Mouse (Mus musculus) fat pad, adult 2 months (tissue): Measurements from ENCODE around the gene Prokr2.
A peak's percentile ranks its signal among the peaks of the same experiment; 100 is the strongest.
"Not testable (repeated sequence)": the region's sequence is repeated elsewhere in the genome, so short reads cannot be mapped to it uniquely, and the experiment has no call there.

Experiments used
- DNase-seq: peaks from one replicate; pipeline ENCODE4 v3.0.0-alpha.2; 2011; ENCODE audit warnings: low read depth, low spot score; ENCODE audit errors: extremely low read depth

Prokr2 gene

GRCm38 (mm10) chr2:132341293-132341692 is 44.0 kb downstream of the Prokr2 start:
- no peak for DNase-seq

- DNase-seq = no peak
Observed at GRCm38 (mm10) chr2:132340350-132340749, 44.9 kb downstream of the Prokr2 start.

DNA sequence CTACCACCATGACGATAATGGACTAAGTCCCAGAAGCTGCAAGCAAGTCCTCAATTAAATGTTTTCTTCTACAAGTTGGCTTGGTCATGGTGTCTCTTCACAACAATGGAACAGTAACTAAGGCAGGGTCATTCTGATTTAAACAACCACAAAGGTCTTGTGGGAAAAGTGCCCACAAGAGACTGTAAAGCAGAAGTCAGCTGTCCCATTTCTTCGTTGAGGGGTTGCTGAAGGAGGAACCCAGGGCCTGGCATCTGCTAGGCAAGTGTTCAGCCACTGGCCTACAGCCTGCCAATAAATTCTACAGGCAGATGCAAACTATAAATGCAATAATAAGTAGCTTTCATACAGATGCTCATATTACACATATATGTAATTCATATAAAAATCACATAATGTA is 48.0 kb downstream of the Prokr2 start:
- no peak for DNase-seq

DNA sequence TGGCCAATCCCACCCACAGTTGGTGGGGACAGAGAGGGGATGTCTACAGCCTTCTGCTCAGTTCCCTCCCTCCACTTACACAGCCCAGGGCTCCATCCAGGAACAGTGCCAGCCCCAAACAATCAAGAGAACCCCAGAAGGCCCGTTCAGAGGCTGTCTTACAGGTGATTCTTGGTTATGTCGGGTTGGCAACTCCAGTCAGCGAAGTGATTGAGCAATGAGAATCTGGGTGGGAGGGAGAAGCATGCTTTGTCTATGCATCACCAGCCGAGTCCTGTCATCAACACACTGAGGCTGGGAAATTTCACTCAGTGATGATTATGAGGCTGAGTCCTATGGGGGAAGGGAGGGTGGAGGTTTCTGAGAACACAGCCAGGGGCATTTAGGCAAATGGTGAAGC is 61.7 kb downstream of the Prokr2 start:
- DNase-seq = peak; percentile 10

- DNase-seq = no peak
Observed at GRCm38 (mm10) chr2:132320516-132320915, 64.7 kb downstream of the Prokr2 start.

DNA sequence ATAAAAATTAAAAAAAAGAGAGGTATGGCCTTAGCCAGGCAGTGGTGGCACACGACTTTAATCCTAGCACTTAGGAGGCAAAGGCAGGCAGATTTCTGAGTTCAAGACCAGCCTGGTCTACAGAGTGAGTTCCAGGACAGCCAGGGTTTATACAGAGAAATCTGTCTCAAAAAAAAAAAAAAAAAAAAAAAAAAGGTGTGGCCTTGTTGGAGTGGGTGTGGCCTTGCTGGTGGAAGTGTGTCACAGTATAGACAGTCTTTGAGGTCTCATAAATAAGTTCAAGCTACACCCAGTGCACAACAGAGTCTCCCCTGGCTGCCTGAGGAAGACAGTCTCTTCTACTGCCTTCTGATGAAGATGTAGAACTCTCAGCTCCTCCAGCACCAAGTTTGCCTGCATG is 68.1 kb downstream of the Prokr2 start:
- no peak for DNase-seq

- DNase-seq = no peak
Observed at GRCm38 (mm10) chr2:132316041-132316808, 69.0 kb downstream of the Prokr2 start.

DNA sequence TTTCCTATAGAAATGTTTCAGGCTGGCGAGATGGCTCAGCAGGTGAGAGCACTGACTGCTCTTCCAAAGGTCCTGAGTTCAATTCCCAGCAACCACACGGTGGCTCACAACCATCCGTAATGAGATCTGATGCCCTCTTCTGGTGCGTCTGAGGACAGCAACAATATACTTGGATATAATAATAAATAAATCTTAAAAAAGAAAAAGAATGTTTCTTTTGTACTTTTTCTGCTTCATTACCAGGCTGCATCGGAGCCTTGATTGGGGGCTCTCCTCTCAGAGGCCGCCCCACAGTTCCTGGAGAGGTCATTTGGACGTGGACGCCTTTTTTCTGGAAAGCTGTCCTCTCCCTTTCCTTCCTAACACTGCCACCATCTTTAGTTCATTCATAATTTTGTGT is 71.2 kb downstream of the Prokr2 start:
- not testable (repeated sequence) for DNase-seq

- no peak for DNase-seq
Observed at GRCm38 (mm10) chr2:132313568-132313967, 71.7 kb downstream of the Prokr2 start.

DNA sequence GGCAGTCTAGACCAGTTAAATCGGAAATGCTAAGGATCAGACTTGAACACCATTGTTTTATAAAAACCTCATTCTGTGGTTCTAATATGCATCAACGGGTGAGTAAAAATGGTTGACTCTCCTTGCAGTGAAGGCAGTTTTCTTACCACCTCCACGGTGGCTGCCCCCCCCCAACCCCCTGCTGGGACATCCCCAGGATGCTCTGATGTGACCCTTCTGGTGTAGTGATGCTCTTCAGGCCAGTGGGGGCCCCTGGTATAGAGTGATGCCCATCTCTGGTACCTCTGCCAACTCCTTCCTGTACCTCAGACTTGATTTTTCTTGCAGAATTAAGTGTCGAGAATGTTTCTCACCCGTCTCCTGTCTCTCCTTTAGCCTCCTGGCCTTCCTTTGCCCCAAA is 72.6 kb downstream of the Prokr2 start:
- no peak for DNase-seq

- no peak for DNase-seq
Observed at GRCm38 (mm10) chr2:132309398-132309930, 75.8 kb downstream of the Prokr2 start.

- DNase-seq = no peak
Observed at GRCm38 (mm10) chr2:132308829-132309228, 76.4 kb downstream of the Prokr2 start.

GRCm38 (mm10) chr2:132307213-132307843 is 77.9 kb downstream of the Prokr2 start:
- DNase-seq = no peak

GRCm38 (mm10) chr2:132305988-132306387 is 79.3 kb downstream of the Prokr2 start:
- no peak for DNase-seq

GRCm38 (mm10) chr2:132305165-132305564 is 80.1 kb downstream of the Prokr2 start:
- DNase-seq = no peak

DNA sequence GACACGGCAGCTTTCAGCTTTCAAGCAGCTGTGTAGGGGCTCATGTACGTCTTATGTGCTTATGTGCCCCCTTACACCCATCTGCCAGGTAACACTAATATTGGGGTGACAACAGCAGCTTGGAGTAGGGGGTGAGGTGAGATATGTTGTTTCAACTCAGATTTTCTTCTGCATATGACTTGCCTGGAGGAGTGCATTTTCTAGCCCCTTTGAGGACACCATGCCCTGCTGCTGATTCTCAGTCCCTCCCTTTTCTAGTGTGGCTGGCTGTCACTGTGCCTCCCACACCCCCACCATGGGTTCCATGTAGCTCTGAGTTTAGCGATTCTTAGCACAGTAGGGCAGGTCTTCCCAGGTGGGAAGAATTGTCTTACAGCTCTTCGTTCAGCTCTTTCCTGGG is 83.8 kb downstream of the Prokr2 start:
- DNase-seq = no peak

- DNase-seq = no peak
Observed at GRCm38 (mm10) chr2:132298250-132298649, 87.0 kb downstream of the Prokr2 start.

DNA sequence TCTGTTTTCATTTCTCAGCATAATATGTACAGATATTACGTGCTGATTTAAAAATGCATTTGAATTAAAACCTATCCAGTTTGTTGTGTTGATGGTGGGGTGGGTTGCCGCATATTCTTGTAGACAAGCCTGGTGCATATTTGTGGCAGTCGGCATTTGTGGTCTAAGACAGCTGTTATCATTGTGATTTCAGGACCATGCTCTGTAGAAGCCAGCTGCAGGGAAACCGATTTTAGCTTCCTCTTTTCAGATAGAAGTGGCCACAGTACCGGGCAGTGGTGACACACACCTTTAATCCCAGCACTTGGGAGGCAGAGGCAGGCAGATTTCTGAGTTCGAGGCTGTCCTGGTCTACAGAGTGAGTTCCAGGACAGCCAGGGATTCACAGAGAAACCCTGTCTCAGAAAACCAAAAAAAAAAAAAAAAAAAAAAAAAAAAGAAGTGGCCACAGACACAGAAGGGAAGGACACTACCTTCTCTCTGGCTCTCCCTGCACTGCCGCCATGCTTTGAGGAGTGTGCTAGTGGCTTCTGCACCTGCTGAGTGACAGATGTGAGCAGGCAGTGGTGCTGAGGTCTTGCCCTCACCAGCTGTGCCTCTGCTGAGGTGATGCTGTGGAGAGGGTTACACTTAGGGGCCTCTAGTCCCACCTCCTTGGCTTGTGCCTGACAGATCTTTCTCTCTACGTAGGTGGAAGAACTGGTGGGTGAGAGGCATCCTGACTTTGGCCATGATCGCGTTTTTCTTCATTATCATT is 91.4 kb downstream of the Prokr2 start:
- DNase-seq = no peak

GRCm38 (mm10) chr2:132292083-132292482 is 93.2 kb downstream of the Prokr2 start:
- no peak for DNase-seq

DNA sequence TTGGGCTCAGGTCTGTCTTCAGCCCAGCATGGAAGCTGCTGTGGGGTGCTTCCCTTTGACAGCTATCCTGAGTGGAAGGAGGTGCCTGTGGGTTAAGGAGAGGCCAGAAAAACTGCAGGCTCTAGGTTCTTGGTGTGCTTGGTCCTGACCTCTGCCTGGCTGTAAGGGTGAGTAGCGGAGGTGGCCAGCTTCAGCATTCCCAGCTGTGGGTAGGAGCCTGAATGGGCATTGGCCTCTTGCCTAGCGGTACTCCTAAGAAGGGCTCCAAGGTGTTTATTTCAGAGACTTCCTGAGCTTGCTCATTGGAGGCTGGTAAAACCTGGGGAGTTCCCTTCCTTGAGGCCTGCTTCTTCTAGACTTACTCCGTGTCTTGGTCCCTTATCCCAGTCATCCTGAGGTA is 94.0 kb downstream of the Prokr2 start:
- no peak for DNase-seq

DNA sequence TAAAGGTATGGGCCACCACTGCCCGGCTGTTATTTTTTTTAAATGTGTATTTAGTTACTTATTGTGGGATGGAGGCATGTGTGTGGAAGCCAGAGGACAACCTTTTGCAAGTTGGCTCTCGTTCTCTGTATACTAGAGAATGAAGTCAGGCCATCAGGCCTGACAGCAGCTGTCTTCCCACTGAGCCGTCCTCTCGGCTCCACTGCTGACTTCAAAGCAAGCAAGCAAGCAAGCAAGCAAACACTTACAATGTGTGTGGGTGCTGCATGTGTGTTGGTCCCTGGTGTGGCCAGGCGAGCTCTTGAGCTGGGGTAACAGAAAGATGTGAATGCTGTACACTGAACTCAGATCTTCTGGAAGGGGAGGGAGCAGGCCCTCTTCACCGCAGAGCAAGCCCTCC is 94.4 kb downstream of the Prokr2 start:
- DNase-seq = no peak

DNA sequence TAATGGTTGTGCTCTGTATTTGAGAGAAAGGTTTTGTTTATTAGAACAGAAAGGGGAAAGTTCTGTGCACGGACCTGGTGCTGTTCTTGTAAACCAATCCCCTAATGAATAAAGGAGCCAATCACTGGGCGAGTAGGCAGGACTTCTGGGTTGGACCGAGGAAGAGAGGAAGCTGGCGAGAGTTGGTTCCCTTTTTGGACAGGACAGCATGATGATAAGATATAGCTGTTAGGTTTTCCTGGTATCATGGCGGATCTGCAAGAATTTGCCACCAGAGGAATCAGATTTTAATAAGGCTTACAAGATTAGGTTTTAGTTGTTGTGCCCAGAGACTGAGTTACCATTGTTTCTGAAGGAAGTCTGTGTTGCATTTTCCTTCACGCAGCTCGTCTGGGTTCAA is 96.0 kb downstream of the Prokr2 start:
- DNase-seq = not testable (repeated sequence)
